Mouse (Mus musculus) spleen, postnatal 4 days (tissue): ENCODE results near the gene Zcchc7.
"Not testable (repeated sequence)": the region's sequence is repeated elsewhere in the genome, so short reads cannot be mapped to it uniquely, and the experiment has no call there.

Source experiments
- DNase-seq, 2 experiments: peaks; one replicate each; pipeline ENCODE4 v3.0.0; 2022; ENCODE audit warnings: low spot score in 2 of 2

The Zcchc7 gene

DNA sequence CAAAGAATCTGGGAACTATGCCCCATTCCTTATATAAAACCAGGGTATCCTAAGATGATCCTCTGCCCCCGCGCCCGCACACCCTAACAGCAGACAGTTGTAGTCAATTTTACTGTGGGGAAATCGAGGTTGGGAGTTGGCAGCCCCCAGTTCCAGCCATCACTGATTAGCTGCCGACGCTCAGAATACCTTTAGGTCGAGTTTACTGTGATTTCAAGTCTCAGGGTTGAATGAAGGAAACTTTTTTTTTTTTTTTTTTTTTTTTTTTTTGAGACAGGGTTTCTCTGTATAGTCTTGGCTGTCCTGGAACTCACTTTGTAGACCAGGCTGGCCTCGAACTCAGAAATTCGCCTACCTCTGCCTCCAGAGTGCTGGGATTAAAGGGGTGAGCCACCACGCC, 1.5 kb downstream of the Zcchc7 start:
- not testable (repeated sequence) for DNase-seq

DNA sequence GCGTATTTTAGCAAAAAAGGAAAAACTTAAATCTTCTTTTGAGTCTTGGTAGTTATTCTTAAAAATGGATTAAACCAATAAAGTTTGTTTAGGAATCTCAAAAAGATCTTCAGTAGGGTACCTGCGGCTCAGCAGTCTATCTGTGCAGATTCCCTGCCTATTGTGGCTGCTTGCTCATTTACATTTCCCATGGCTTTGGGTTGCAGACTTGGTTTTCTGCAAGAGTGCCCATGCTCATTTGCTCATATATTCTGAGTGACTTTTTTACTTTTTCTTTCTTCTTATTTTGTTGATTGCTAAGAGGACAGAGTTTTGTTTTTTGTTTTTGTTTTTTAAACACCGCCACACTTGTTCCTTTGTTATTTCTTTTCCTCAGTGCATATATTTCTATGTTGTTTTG, 19.2 kb downstream of the Zcchc7 start:
- DNase-seq = no peak

- DNase-seq = no peak
Measured at GRCm38 (mm10) chr4:44776651-44777050, 21.0 kb downstream of the Zcchc7 start.

DNA sequence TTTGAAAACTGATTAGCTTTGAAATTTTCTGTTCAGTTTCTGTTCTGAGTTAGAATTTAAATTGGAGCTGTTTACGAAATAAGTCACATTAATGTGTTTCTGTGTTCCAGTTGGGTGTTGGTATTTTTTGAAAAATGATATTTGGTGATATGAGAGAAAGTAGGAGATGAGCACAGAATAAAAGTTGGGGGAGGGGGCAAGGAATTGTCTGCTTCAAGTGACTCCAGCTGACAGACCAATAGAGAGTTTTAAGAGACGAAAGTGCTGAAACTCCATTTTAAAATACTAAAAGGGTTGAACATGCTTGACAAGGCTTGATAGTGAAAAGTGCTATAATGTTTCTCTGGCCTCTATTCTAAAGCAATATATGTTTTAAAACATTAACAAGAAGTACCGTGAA, 21.4 kb downstream of the Zcchc7 start:
- no peak for DNase-seq

DNA sequence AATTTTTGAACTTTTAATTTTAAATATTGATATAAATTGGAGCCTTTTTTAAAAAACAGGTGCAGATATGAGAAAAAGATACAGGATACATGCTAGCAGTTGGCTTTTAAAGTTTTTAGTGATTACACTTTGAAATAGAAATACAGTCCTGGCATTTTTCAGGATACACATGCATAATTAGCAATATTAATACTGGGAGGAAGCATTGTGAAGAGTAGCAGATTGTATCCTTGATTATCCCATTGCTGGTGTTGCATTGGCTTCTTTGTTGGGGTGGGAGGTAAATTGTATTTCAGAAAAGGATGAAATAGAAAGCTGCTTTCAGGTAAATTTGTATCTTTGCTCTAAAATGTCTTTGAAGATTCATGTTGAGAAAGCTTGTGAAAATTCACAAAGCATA, 22.0 kb downstream of the Zcchc7 start:
- DNase-seq = no peak

DNA sequence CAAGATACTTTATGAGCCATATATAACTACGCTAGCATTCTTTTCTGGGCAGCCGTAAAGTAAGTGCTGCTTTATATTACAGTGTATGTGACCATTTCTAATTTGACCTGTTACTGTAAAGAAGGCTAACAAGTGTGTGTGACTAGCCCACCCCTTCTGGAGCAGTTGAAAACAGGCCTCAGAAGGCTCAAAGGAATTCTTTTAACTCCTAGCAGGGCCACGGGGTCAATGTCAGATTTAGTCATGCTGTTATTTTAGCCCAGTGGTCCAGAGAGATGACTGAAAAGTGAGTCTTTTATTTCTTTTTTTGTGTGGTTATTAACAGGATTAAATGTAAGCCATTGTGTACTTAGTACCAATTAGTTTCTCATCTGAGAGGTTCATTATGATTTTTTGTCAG, 22.6 kb downstream of the Zcchc7 start:
- DNase-seq = no peak

- DNase-seq = no peak
Measured at GRCm38 (mm10) chr4:44780462-44781157, 24.9 kb downstream of the Zcchc7 start.

DNA sequence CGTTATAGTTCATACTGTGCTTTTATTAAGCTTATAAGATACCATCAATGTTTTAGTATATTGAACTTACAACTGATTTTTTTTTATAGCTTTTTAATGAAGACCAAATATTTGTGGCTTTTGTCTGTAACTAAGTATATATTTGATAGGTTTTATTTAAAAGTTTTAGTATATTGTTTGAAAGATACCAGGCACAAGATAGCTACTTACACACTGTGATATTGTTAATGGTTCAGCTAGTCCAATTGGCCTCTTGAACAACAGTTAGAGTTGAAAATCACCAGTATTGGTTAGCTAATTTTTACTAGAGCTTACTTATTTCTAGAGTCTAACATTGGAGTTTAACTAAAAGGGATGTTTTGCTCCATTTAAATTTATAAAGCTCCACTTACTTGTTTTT, 25.8 kb downstream of the Zcchc7 start:
- DNase-seq = no peak

GRCm38 (mm10) chr4:44783566-44784292, 28.1 kb downstream of the Zcchc7 start:
- DNase-seq = no peak

DNA sequence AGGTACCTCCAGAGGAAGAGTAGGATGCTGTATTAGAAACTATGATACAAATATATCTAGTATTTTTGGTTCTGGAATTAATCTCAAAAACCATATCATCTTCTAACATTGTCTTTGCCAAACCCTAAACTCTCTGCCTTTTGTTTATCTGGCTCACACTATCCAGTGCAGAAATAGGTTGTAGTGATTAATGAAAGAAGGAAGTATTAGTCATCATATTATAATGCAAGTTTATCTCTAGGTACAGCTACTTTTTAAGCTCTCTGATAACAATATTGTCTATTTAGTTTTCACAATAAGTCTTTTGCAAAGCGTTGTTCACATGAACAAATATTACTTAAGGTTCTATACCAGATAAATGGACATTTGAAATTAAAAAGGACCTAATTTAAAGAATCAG, 57.2 kb downstream of the Zcchc7 start:
- DNase-seq = no peak

GRCm38 (mm10) chr4:44813770-44814169, 58.1 kb downstream of the Zcchc7 start:
- DNase-seq = peak in 1 of 2 experiments; percentile 16

DNA sequence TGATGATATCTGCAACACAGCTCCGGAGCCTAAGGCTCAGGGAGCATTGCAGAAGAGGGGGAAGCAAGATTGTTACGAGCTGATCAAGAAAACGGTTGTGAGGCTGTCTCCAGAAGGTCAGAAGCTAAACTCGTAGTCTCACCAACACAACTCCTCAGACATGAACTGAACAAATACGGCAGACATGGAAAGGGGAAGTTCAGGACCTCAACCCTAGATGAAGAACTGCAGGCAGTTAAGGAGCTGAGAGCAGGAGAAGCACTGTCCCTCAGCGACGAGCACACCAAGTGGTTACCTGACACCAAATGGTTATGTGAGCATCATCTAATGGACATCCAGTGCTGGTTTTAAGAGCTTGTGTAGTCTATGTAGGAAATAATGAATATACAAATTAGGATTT, 60.9 kb downstream of the Zcchc7 start:
- no peak for DNase-seq

DNA sequence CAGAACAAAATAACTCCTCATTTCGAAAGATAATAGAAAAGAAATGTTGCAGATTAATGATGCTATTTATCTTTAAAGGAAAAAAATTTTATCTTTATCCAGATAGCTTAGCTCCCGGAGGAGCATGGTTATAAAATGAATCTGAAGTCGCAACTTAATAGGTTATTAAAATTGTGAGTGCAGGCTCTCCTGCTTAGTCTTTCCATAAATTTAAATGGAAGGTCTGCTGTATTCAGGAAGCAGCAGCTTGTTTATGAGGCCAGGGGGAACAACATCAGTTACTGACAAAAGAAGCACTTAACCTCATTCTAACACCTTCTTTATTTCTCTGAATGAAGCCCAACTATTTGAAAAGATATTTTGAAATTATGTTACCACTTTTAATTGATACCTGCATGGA, 74.9 kb downstream of the Zcchc7 start:
- no peak for DNase-seq

GRCm38 (mm10) chr4:44851835-44852251, 96.2 kb downstream of the Zcchc7 start:
- DNase-seq = no peak

- DNase-seq = no peak
Measured at GRCm38 (mm10) chr4:44871591-44871990, 115.9 kb downstream of the Zcchc7 start.

- DNase-seq = no peak
Measured at GRCm38 (mm10) chr4:44872048-44872447, 116.4 kb downstream of the Zcchc7 start.

GRCm38 (mm10) chr4:44880065-44880623, 124.5 kb downstream of the Zcchc7 start:
- DNase-seq = no peak

GRCm38 (mm10) chr4:44886143-44886542, 130.5 kb downstream of the Zcchc7 start:
- DNase-seq = no peak

GRCm38 (mm10) chr4:44891344-44891743, 135.7 kb downstream of the Zcchc7 start:
- no peak for DNase-seq

DNA sequence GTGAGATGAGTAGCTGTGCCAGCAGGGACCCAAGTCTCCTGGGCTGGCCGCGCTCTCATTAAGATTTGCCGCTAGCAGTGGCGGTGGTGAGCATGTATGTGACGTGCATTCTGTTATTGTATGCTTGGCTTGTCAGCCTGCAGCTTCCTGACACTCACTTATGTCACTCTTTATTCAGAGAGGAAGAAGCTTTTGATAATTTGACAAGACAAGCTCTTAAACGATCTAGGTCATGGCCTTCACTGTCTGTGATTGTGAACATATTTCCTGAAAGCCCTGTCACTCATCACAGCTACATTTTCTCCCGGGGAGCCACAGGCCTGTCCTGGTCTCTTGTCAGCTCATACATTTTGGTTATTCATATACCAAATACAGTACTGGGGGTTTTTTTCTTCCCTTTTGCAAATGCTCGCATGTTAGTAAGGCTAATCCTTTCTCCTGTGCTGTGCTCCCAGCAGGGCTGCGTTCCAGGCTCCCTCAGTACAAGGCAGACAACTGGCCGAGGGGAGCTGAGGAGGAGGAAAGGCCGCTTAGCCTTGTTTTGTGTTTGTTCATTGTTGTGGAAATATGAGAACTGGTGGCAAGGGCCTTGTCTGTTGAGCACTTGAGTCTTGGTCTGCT, 150.1 kb downstream of the Zcchc7 start:
- peak in 1 of 2 experiments; percentile 35 for DNase-seq

DNA sequence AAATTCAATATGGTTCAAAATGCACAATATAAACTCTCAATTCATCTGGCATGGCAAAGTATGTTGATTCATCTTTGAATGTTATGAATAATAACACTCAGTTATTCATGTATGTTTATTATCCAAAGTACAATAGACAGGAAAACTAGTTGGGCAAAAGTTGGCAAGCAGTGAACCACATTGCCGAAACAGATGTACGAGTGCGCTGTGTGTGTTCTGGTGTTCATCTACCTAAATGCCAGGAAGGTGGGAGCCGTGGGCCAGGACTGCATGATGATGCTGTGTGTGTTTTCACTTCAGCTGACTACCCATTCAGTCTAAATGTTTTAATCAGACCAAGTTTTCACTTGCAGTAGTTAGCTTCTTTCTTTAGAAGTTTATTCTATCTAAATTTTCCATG, 150.7 kb downstream of the Zcchc7 start:
- DNase-seq = no peak

GRCm38 (mm10) chr4:44910065-44910464, 154.4 kb downstream of the Zcchc7 start:
- peak in 1 of 2 experiments; percentile 24 for DNase-seq

DNA sequence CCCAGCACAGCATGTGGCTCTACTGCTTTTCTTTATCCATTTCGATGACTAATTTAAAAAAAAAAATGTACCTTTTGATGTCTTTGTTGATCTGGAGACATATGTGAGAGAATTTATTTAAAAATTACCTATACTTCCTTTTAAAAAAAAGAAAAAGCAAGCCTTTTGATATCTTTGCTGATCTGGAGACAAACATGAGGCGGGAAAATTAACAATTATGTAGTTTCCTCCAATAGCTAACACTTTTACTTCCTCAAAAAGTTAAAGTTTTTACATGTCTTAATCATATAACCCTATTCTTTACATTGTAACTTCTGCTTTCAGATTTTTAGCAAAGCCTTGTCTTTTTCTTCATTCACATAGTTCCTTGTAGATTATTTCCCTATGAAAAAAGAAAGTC, 155.2 kb downstream of the Zcchc7 start:
- no peak for DNase-seq
